Mouse (Mus musculus): ENCODE data around the gene Rgcc.

Rgcc gene

DNA sequence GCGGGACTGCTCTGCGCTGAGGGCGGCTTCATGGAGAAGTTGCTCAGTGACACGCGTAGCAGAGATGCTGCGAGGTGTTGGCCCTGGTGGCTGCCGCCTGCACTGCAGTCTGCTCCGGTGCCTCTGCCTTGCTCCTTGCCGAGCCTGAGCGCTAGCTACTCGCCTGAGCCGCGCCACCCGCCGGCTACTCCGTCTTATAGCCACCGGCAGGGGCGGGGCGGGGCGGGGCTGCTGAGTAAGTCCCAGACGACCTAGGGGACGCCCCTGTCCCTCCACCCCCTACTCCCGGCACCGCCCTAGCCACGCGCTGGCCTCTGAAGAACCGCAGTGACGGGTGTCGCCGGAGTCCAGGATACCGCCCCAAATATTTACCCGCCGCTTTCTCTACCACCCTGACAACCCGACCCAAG is at the start of gene Rgcc:
Gene Rgcc, minus strand, starts transcription at position 180 of the 410 bp plus-strand sequence.
- DNase-seq (ENCODE audit: low read depth), result peak; percentile 92

DNA sequence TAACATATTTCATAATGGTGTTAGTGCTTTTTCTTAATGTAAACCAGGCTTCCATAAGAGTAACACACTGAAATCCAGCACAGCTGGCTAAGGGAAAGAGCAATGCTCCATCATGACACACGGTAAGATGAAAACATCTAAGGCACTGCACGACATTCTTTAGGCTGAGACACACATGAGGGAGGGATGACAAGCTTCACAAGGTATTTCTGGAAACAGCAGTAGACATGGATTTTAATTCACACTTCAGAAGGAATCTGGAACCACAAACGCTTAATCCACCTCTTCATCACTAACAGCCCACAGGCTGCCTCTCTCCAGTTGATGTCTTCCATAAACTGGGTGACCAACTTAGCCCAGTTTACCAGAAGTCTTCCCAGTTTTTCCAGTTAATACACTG is 44.9 kb upstream of the Rgcc start:
- DNase-seq (ENCODE audit: low read depth), result no peak

DNA sequence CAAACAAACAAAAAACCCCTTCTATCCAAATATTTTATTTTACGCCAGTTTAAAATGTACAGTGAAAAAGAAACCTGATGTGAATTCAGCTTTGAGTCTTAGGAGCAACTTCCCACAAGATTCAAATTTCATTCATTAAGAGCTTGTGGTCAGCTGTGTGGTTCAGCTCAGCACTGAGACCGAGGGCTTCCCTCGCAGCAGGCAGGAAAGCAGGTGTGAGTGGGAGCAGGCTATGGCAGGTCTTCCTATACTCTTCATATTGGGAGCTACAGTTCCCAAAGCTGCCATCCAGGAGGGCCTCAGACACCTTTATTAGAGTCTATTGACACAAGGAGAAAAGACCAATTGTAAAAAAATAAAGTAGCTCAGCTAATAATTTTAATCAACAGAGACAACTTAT is 34.2 kb upstream of the Rgcc start:
- DNase-seq (ENCODE audit: low read depth), result no peak

- no peak for DNase-seq (ENCODE audit: low read depth)
These were observed 30.5 kb upstream of the Rgcc start for GRCm38 (mm10) chr14:79331936-79332335.

- DNase-seq (ENCODE audit: low read depth), result no peak
These were observed 29.6 kb upstream of the Rgcc start for GRCm38 (mm10) chr14:79330944-79331561.

DNA sequence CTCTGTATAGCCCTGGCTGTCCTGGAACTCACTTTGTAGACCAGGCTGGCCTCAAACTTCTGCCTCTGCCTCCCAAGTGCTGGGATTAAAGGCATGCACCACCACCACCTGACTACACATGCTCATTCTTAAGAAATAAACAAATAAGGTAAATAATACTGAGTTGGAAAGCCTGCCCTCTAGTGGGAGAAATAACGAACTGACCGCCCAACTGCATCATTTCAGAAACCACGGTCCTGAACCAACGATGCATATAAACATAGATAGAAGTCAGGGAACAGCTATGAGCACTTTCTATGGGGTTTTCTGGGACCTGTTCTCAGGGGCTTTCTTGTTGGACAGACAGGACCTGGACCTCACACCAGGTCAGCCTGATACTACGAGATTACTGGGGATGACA is 25.6 kb upstream of the Rgcc start:
- peak; percentile 55 for DNase-seq (ENCODE audit: low read depth)

GRCm38 (mm10) chr14:79324112-79324840 is 22.8 kb upstream of the Rgcc start:
- no peak for DNase-seq (ENCODE audit: low read depth)

DNA sequence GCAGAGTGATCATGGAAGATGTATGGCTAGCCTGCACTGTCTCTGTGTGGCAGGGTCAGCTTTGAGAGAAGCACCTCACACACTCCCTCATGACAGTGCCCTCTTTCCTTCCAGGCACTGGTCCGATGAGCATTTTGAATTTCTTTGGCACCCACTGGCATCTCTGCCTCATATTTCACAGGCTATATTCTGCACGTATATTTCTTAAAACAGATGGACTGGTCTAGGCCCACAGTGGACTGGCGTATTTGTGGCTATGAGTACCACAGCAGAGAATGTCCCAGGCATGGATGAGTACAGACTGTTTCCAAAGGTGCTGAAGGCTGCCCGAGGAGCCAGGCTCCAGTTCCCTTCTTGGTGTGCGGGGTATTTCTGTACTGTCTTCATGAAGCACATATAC is 20.4 kb upstream of the Rgcc start:
- DNase-seq (ENCODE audit: low read depth), result no peak

DNA sequence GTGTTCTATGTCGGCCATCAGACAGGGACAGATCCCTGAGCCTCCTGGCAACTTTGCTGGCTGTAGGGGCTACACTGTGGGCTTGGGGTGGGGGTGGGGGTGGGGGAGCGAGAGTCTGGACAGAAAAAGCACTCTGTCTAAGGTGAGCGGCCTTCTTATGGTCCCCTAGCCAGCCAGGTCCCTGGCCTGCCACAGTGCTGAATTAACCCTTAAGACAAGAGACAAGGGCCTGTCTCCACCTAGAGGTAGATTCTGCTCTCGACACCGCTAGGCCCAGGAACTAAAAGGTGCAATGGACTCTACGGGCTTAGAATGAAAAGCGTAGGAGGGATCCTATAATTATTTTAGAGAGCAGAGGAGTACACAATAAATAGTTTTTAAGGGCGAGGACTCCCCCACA is 19.7 kb upstream of the Rgcc start:
- DNase-seq (ENCODE audit: low read depth), result peak; percentile 39

GRCm38 (mm10) chr14:79317602-79318001 is 16.2 kb upstream of the Rgcc start:
- DNase-seq (ENCODE audit: low read depth), result no peak

DNA sequence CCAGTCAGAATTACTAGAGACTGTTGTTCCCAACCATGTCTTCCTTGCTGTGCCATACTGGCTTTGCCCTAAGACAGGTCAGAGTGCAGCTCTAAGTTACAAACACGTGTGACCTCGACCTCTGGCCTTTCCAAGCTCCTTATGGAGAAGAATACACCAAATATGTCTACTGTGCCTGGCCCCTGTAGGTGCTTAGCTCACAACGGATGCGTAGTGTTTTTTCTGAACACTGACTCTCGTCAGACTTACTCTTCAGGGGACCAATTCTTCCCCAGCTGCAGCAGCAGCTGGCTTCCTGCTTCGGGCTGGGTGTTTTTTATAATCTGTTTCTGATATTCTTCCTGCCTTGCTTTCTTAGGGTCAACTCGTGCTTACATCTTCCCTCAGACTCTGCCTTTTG is 14.4 kb upstream of the Rgcc start:
- DNase-seq (ENCODE audit: low read depth), result no peak

GRCm38 (mm10) chr14:79314245-79315010 is 13.0 kb upstream of the Rgcc start:
- DNase-seq (ENCODE audit: low read depth), result no peak

- DNase-seq (ENCODE audit: low read depth), result no peak
These were observed 12.2 kb upstream of the Rgcc start for GRCm38 (mm10) chr14:79313439-79314175.

GRCm38 (mm10) chr14:79312719-79313118 is 11.3 kb upstream of the Rgcc start:
- DNase-seq (ENCODE audit: low read depth), result no peak

- no peak for DNase-seq (ENCODE audit: low read depth)
These were observed 10.5 kb upstream of the Rgcc start for GRCm38 (mm10) chr14:79311918-79312454.

DNA sequence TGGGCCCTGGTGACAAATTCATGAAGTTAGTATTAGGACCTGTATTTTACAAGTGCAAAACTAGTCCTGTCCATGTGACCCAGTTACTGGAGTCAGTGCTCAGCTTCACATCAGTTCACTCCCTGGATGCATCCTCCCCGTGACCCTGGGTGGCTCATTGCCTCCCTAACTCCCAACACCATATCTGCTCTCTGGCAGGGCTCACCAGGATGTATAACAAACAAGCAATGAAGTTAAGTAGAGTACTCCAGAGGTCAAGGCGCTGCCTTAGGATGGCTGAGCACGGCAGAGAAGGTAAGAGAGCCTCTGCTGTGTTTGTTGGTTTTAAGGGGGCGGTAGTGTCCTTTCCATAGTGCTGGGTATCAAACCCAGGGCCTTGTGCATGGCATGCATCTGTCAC is 7.7 kb upstream of the Rgcc start:
- DNase-seq (ENCODE audit: low read depth), result no peak

- no peak for DNase-seq (ENCODE audit: low read depth)
These were observed 6.9 kb upstream of the Rgcc start for GRCm38 (mm10) chr14:79308364-79308763.

DNA sequence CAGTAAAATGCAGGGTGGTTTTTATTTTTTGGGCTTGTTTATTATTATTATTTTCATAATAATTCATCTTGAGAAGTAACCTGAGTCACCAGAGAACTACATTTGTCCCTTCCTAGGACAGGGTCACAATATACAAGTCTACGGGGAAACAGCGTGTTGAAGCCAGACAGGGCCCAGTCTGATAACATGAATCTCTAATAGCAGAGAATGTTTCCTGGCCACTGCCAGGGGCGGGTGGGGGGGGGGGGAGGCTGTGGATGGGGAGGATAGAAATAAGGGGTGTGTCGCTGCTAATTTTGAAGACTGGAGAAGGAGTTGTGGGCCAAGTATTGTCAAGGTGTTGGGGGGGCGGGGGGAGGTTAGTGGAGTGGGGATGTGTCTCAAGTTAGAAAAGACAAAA is 6.5 kb upstream of the Rgcc start:
- DNase-seq (ENCODE audit: low read depth), result no peak

- peak; percentile 79 for DNase-seq (ENCODE audit: low read depth)
These were observed 5.7 kb upstream of the Rgcc start for GRCm38 (mm10) chr14:79307138-79307537.

DNA sequence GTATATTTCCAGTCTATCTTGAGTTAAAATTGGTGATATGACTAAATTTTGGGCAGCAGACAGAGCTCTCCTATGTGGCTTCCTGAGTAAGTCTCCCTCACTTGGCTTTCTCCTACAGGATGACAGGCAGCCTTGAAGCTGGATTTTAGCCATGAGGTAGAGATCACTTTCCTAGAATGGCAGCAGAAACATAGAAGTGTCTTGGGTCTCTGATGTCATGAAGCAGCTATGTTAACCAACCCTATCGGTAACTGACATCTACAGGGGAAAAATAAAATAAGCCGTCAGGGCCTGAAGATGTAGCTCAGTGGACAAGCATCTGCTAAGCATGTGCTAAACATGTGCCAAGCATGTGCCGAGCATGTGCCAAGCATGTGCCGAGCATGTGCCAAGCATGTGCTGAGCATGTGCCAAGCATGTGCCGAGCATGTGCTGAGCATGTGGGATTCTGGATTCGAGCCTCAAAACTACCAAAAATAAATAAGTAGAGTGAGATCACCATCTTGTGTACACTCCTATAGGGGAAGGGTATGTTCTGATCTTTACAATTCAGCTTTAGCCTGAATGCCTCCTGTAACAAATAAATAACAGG is 3.5 kb upstream of the Rgcc start:
- DNase-seq (ENCODE audit: low read depth), result no peak

DNA sequence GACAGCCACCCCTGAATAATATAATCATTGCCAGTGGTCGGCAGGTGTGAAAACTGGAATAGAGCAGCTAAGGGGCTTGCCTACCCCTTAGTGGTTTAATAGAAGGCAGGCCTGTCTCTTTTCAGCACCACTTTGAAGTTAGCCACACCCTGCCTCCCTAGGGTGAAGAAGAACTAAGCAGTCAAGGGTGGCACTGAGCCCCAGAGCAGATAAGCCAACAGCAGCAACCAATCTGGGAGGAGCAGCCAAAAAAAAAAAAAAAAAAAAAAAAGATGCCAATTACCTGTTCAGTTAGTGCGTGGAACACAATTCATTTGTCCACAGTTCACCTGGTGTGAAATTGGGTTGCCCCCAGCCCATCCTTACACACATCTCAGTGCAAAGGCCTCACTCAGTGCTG is 1.7 kb upstream of the Rgcc start:
- DNase-seq (ENCODE audit: low read depth), result no peak
